Mouse (Mus musculus): Measurements from ENCODE around the gene Gns. TPM values are rescaled to one million over a fixed set of nuclear protein-coding genes. Genes with fewer than 3 reads are reported as not detected.

Gene Gns
- polyA plus RNA-seq, 2 experiments: 7.3 to 12.2 TPM

GRCm38 (mm10) chr10:121398599-121398998 is 33.7 kb downstream of the Gns start:
- ATAC-seq (ENCODE audit: insufficient read depth) (no peak), DNase-seq (ENCODE audit: low read depth in 3 of 3, low spot score in 3 of 3) (no peak)
- H3K9me3 ChIP-seq (ENCODE audit: control insufficient read depth, low read length): no peaks in the 10 kb centered on the region
- H3K27me3 ChIP-seq (ENCODE audit: control insufficient read depth, insufficient read depth, low read length): no peaks in the 10 kb centered on the region
- no peaks in the 10 kb centered on the region for H3K4me1 ChIP-seq (replicated peaks; ENCODE audit: control insufficient read depth in 2 of 2, insufficient read depth in 2 of 2, low read length in 1 of 2)
- H3K36me3 ChIP-seq (replicated peaks; ENCODE audit: control insufficient read depth, insufficient read depth, low read depth): no peaks in the 10 kb centered on the region; the same call in 1 of the 2 replicates
- H3K4me3 ChIP-seq (ENCODE audit: insufficient read depth in 1 of 2, low read depth in 2 of 2, low read length in 2 of 2): no peak overlapping the region
- no peak overlapping the region for H3K4me2 ChIP-seq (ENCODE audit: low read depth)
- no peak for TF ChIP-seq CTCF (IDR thresholded peaks at IDR 0.05; ENCODE audit: low read depth)
- no peak for TF ChIP-seq EP300 (IDR thresholded peaks at IDR 0.05; ENCODE audit: low read depth)
- no peak overlapping the region for H3K27ac ChIP-seq
- 72% methylated on average over 7 of the region's 7 CpGs for WGBS (ENCODE audit: insufficient replicate concordance)
- no peak overlapping the region for H3K9ac ChIP-seq (replicated peaks)

DNA sequence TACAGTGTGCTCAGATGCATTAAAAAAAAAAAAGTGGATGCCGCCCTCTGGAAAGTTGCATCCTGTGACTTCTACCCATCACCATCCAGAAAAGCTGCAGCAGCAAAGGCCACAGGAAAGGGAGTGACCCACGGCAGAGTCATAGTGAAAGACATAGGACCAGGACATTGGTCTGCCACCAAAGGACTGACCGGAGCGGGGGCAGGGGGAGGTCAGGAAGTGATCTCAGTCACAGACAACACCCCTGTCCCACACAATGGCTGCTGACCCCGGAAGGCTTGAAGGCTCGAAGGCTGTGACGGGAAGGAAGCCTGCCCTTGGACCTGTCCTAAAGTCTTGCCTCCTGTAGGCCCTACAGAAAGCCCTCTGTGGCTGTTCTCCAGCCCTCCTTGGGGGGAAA is 36.1 kb downstream of the Gns start:
- no peaks in the 10 kb centered on the region for H3K4me1 ChIP-seq (replicated peaks; ENCODE audit: control insufficient read depth in 2 of 2, insufficient read depth in 2 of 2, low read length in 1 of 2)
- H3K4me2 ChIP-seq (ENCODE audit: low read depth): no peak overlapping the region
- no peak overlapping the region for H3K27ac ChIP-seq
- TF ChIP-seq EP300 (IDR thresholded peaks at IDR 0.05; ENCODE audit: low read depth) (no peak), CTCF (IDR thresholded peaks at IDR 0.05; ENCODE audit: low read depth) (no peak)
- no peaks in the 10 kb centered on the region for H3K9me3 ChIP-seq (ENCODE audit: control insufficient read depth, low read length)
- H3K27me3 ChIP-seq (ENCODE audit: control insufficient read depth, insufficient read depth, low read length): no peaks in the 10 kb centered on the region
- ATAC-seq (ENCODE audit: insufficient read depth): no peak
- no peak overlapping the region for H3K4me3 ChIP-seq (ENCODE audit: insufficient read depth in 1 of 2, low read depth in 2 of 2, low read length in 2 of 2)
- H3K9ac ChIP-seq (replicated peaks): no peak overlapping the region
- no peak for DNase-seq (ENCODE audit: low read depth in 3 of 3, low spot score in 3 of 3)
- H3K36me3 ChIP-seq (replicated peaks; ENCODE audit: control insufficient read depth, insufficient read depth, low read depth): no peaks in the 10 kb centered on the region
- WGBS (ENCODE audit: insufficient replicate concordance): 52% methylated on average over 7 of the region's 7 CpGs

- 69% methylated on average over 9 of the region's 9 CpGs for WGBS (ENCODE audit: insufficient replicate concordance)
- H3K9ac ChIP-seq (replicated peaks): no peak overlapping the region
- H3K27me3 ChIP-seq (ENCODE audit: control insufficient read depth, insufficient read depth, low read length): no peaks in the 10 kb centered on the region
- H3K4me3 ChIP-seq (ENCODE audit: insufficient read depth in 1 of 2, low read depth in 2 of 2, low read length in 2 of 2): no peak overlapping the region
- no peak overlapping the region for H3K4me2 ChIP-seq (ENCODE audit: low read depth)
- no peaks in the 10 kb centered on the region for H3K4me1 ChIP-seq (replicated peaks; ENCODE audit: control insufficient read depth in 2 of 2, insufficient read depth in 2 of 2, low read length in 1 of 2)
- no peak overlapping the region for H3K27ac ChIP-seq
- H3K36me3 ChIP-seq (replicated peaks; ENCODE audit: control insufficient read depth, insufficient read depth, low read depth): no peaks in the 10 kb centered on the region
- TF ChIP-seq EP300 (IDR thresholded peaks at IDR 0.05; ENCODE audit: low read depth): no peak
- no peak for TF ChIP-seq CTCF (IDR thresholded peaks at IDR 0.05; ENCODE audit: low read depth)
- no peaks in the 10 kb centered on the region for H3K9me3 ChIP-seq (ENCODE audit: control insufficient read depth, low read length)
- DNase-seq (ENCODE audit: low read depth in 3 of 3, low spot score in 3 of 3) (no peak), ATAC-seq (ENCODE audit: insufficient read depth) (no peak)
Measured at GRCm38 (mm10) chr10:121403104-121403503, 38.2 kb downstream of the Gns start.

DNA sequence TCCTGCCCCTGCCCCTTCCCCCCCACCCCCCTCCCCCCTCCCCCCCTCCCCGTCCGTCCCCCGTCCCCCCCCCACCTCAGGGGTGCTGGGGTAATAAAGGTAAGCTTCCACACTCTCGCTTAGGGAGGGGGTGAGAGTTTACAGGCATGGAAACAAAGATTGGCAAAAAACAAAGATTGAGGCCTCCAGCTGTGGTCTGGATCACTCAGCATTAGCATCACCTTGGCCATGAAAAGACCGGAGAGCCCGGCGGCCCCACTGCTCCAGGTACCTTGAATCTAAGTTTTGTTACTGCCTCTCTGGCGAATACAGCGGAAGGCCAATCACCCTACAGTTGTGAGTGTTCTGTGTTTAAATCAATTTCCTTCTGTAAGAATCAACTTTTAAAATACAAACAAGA is 39.1 kb downstream of the Gns start:
- ATAC-seq (ENCODE audit: insufficient read depth): no peak
- H3K27ac ChIP-seq: no peak overlapping the region

GRCm38 (mm10) chr10:121409717-121410116 is 44.8 kb downstream of the Gns start:
- no peaks in the 10 kb centered on the region for H3K36me3 ChIP-seq (replicated peaks; ENCODE audit: control insufficient read depth, insufficient read depth, low read depth)
- H3K4me1 ChIP-seq (replicated peaks; ENCODE audit: control insufficient read depth in 2 of 2, insufficient read depth in 2 of 2, low read length in 1 of 2): no peaks in the 10 kb centered on the region
- H3K4me3 ChIP-seq (ENCODE audit: insufficient read depth in 1 of 2, low read depth in 2 of 2, low read length in 2 of 2): no peak overlapping the region
- no peaks in the 10 kb centered on the region for H3K9me3 ChIP-seq (ENCODE audit: control insufficient read depth, low read length)
- no peak overlapping the region for H3K4me2 ChIP-seq (ENCODE audit: low read depth)
- ATAC-seq (ENCODE audit: insufficient read depth) (no peak), DNase-seq (ENCODE audit: low read depth in 3 of 3, low spot score in 3 of 3) (peak in 1 of 3 experiments; percentile 43)
- H3K9ac ChIP-seq (replicated peaks): no peak overlapping the region
- 66% methylated on average over 7 of the region's 7 CpGs for WGBS (ENCODE audit: insufficient replicate concordance)
- H3K27me3 ChIP-seq (ENCODE audit: control insufficient read depth, insufficient read depth, low read length): no peaks in the 10 kb centered on the region
- H3K27ac ChIP-seq: no peak overlapping the region
- TF ChIP-seq EP300 (IDR thresholded peaks at IDR 0.05; ENCODE audit: low read depth): no peak
- TF ChIP-seq CTCF (IDR thresholded peaks at IDR 0.05; ENCODE audit: low read depth): peak; percentile 85

More for the DNA sequence above, 39.1 kb downstream of the Gns start:
- 72% methylated on average over 6 of the region's 9 CpGs for WGBS (ENCODE audit: insufficient replicate concordance)
- no peak overlapping the region for H3K4me2 ChIP-seq (ENCODE audit: low read depth)
- no peak overlapping the region for H3K9ac ChIP-seq (replicated peaks)
- H3K27me3 ChIP-seq (ENCODE audit: control insufficient read depth, insufficient read depth, low read length): no peaks in the 10 kb centered on the region
- H3K9me3 ChIP-seq (ENCODE audit: control insufficient read depth, low read length): no peaks in the 10 kb centered on the region
- no peaks in the 10 kb centered on the region for H3K36me3 ChIP-seq (replicated peaks; ENCODE audit: control insufficient read depth, insufficient read depth, low read depth)
- no peak for DNase-seq (ENCODE audit: low read depth in 3 of 3, low spot score in 3 of 3)
- no peak for TF ChIP-seq CTCF (IDR thresholded peaks at IDR 0.05; ENCODE audit: low read depth)
- no peak for TF ChIP-seq EP300 (IDR thresholded peaks at IDR 0.05; ENCODE audit: low read depth)
- H3K4me3 ChIP-seq (ENCODE audit: insufficient read depth in 1 of 2, low read depth in 2 of 2, low read length in 2 of 2): no peak overlapping the region
- no peaks in the 10 kb centered on the region for H3K4me1 ChIP-seq (replicated peaks; ENCODE audit: control insufficient read depth in 2 of 2, insufficient read depth in 2 of 2, low read length in 1 of 2)

Data from liver, embryonic 14.5 days (tissue).